Mouse (Mus musculus): ENCODE data around the gene 6720489N17Rik.
"Not testable (repeated sequence)": the region's sequence is repeated elsewhere in the genome, so short reads cannot be mapped to it uniquely, and the experiment has no call there.

6720489N17Rik gene

GRCm38 (mm10) chr13:62623577-62624276 is at the start of gene 6720489N17Rik:
Gene 6720489N17Rik, minus strand, starts transcription at chr13:62624182.
- peak; percentile 76 for DNase-seq

GRCm38 (mm10) chr13:62653369-62653743 is 29.4 kb upstream of the 6720489N17Rik start:
- no peak for DNase-seq

- peak; percentile 79 for DNase-seq
Measured at GRCm38 (mm10) chr13:62652681-62653368, 28.8 kb upstream of the 6720489N17Rik start.

- DNase-seq = peak; percentile 1
Measured at GRCm38 (mm10) chr13:62627071-62627470, 3.1 kb upstream of the 6720489N17Rik start.

DNA sequence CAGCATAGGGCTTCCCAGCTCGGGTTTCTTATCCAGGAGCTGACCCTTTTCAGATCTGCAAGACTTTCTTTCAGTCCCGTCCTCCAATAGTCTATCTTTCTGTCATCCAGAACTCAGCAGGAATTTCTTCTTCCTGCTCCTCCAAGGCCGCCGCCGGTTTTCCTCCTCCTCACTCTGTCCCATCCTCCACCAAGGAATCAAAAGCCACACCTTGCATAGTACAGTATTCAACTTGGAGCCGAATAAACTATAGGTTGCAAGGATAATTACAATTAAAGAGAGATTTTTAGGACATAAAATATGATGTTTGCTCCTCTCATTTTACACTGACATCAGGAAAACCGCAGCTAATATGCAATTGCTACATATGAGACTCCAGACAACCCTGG is 289 bp upstream of the 6720489N17Rik start:
- not testable (repeated sequence) for DNase-seq

DNA sequence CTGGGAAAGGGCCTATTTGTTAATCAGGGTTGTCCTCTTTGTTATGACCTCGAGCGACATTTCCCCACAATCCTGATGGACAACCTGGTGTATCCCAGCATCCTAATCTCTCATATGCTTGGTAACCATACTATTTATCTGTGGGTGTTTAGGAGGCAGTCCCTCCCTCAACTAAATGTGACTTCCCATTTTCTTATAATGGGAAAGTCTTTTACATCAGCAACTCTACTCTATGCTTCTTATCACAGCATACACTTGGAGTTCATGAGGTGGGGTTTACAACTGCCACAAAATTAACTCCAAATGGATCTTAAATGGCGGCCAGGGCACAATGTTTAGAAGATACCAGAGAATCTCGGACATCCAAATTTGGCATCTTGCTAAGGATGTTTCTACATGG is 6.5 kb downstream of the 6720489N17Rik start:
- not testable (repeated sequence) for DNase-seq

DNA sequence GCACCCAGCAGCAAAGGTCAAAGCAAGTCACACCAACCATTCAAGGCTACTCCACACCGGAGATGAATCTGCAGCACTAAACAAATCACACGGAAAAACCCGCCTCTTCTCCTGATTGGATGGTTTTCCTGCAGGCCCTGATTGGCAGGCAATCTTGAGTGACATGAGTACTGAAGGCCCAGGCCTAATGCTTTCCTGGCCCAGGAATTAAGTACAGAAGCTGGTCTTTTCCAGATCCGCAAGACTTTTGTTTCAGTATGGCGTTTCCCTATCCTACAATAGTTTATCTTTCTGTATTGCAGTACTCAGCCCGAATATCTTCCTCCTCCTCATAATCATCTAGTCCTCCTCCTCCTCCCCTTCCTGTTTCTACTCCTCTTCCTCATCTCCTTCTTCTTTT is 52.9 kb downstream of the 6720489N17Rik start, which contains the start of gene Zfp934:
TSS of gene Zfp934 (minus strand) at position 101 of the 400 bp plus-strand sequence.
- DNase-seq = not testable (repeated sequence)

DNA sequence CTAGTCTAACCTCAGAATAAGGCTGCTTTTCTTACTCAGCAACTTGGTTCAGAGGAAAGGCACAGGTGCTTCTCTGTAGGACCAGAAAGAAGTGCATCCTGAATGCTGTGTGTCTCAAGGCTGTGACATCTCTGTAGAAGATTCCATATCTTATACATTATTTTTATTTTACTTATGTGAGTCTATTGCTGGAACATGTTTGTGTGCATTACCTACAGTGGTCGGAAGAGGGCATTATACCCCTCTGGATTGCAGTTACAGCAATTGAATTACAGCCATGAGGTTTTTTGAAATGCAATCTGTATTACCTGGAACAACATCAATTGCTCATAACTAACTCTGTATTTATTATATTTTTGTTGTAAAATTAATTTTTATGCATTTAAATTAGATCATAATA is 62.3 kb downstream of the 6720489N17Rik start:
- DNase-seq = peak; percentile 3

GRCm38 (mm10) chr13:62558189-62559110 is 65.5 kb downstream of the 6720489N17Rik start, which contains the start of gene Zfp935:
Gene Zfp935, minus strand, starts transcription at chr13:62558511.
- DNase-seq = peak; percentile 74
